Mouse (Mus musculus) heart, postnatal 36 days (tissue): ENCODE measurements around the gene Cdc34. TPM values are rescaled to one million over a fixed set of nuclear protein-coding genes. Genes with fewer than 3 reads are reported as not detected.
"Not testable (repeated sequence)": the region's sequence is repeated elsewhere in the genome, so short reads cannot be mapped to it uniquely, and the experiment has no call there.

ENCODE experiments used
- DNase-seq, 2 experiments: peaks; one replicate each; pipeline ENCODE4 v3.0.0; 2021 to 2022
- intact Hi-C: fragments of 180-260 bp; cut with DNase I; formaldehyde crosslinking; loops from one replicate; pipeline ENCODE4 v1.15.1; 2025
- total RNA-seq, 2 experiments: library from RNA; stranded (reverse); gene quantifications; 2 replicates each; pipeline ENCODE4 v1.2.3; 2021

Gene Cdc34
- total RNA-seq, 2 experiments from 2014 or later: 178 to 198 TPM

- intact Hi-C loops: loop anchor here (2.0 kb wide), 1 partner anchor 94 kb away; no protein-coding TSS in a partner anchor
These were observed 12.3 kb downstream of the Cdc34 start for GRCm38 (mm10) chr10:79694379-79694655.

GRCm38 (mm10) chr10:79695231-79696128 lies 13.5 kb downstream of the Cdc34 start:
- peak; percentile 81 to 84 for DNase-seq
- intact Hi-C loops: loop anchor here (2.0 kb wide), 1 partner anchor 93 kb away; no protein-coding TSS in a partner anchor

More at GRCm38 (mm10) chr10:79694379-79694655, 12.3 kb downstream of the Cdc34 start:
- DNase-seq: no peak

- no peak for DNase-seq
- intact Hi-C loops: no loop called here
These were observed 14.2 kb downstream of the Cdc34 start for GRCm38 (mm10) chr10:79696129-79696651.

GRCm38 (mm10) chr10:79697916-79698315 lies 15.9 kb downstream of the Cdc34 start:
- no peak for DNase-seq
- intact Hi-C loops: no loop called here

- intact Hi-C loops: no loop called here
These were observed 16.5 kb downstream of the Cdc34 start for GRCm38 (mm10) chr10:79698459-79698858.

GRCm38 (mm10) chr10:79700676-79701075 lies 18.7 kb downstream of the Cdc34 start:
- intact Hi-C loops: no loop called here
- DNase-seq: no peak

More at GRCm38 (mm10) chr10:79698459-79698858, 16.5 kb downstream of the Cdc34 start:
- no peak for DNase-seq

- intact Hi-C loops: no loop called here
- DNase-seq: peak; percentile 63 to 73
These were observed 19.6 kb downstream of the Cdc34 start for GRCm38 (mm10) chr10:79701443-79702129.

- intact Hi-C loops, DNase-seq: not testable (repeated sequence)
These were observed 21.0 kb downstream of the Cdc34 start for GRCm38 (mm10) chr10:79702970-79703369.

- no peak for DNase-seq
- intact Hi-C loops: no loop called here
These were observed 21.5 kb downstream of the Cdc34 start for GRCm38 (mm10) chr10:79703541-79703940.

- intact Hi-C loops: no loop called here
- DNase-seq: peak; percentile 98
These were observed 22.3 kb downstream of the Cdc34 start, which contains the start of gene Bsg for GRCm38 (mm10) chr10:79704065-79704969. Gene Bsg, plus strand, starts transcription at chr10:79704491.

GRCm38 (mm10) chr10:79704970-79705360 lies 23.0 kb downstream of the Cdc34 start:
- DNase-seq: no peak
- intact Hi-C loops: no loop called here

GRCm38 (mm10) chr10:79705951-79706350 lies 24.0 kb downstream of the Cdc34 start:
- intact Hi-C loops: no loop called here
- no peak for DNase-seq

- no peak for DNase-seq
- intact Hi-C loops: no loop called here
These were observed 24.6 kb downstream of the Cdc34 start for GRCm38 (mm10) chr10:79706406-79707094.

GRCm38 (mm10) chr10:79707162-79707561 lies 25.2 kb downstream of the Cdc34 start:
- intact Hi-C loops: no loop called here
- DNase-seq: no peak

- intact Hi-C loops: no loop called here
- DNase-seq: no peak
These were observed 25.8 kb downstream of the Cdc34 start for GRCm38 (mm10) chr10:79707759-79708158.

GRCm38 (mm10) chr10:79708668-79709067 lies 26.7 kb downstream of the Cdc34 start:
- intact Hi-C loops: no loop called here
- DNase-seq: no peak

- intact Hi-C loops: no loop called here
- DNase-seq: no peak
These were observed 27.3 kb downstream of the Cdc34 start for GRCm38 (mm10) chr10:79709307-79709706.

GRCm38 (mm10) chr10:79712029-79712428 lies 30.0 kb downstream of the Cdc34 start:
- DNase-seq: no peak
- intact Hi-C loops: loop anchor here (2.0 kb wide), 1 partner anchor 77 kb away; no protein-coding TSS in a partner anchor

- intact Hi-C loops: loop anchor here (2.0 kb wide), 1 partner anchor 76 kb away; no protein-coding TSS in a partner anchor
- peak; percentile 75 to 85 for DNase-seq
These were observed 30.6 kb downstream of the Cdc34 start for GRCm38 (mm10) chr10:79712499-79713126.
